Mouse (Mus musculus): ENCODE data around the gene Sec14l5. TPM values are rescaled to one million over a fixed set of nuclear protein-coding genes. Genes with fewer than 3 reads are reported as not detected.

Sec14l5 gene
- polyA plus RNA-seq (2015; fragmentation: Nextera tagmentation; extraction: Ambion mirVana) = 0.04 and 0.05 TPM in 2 replicates

DNA sequence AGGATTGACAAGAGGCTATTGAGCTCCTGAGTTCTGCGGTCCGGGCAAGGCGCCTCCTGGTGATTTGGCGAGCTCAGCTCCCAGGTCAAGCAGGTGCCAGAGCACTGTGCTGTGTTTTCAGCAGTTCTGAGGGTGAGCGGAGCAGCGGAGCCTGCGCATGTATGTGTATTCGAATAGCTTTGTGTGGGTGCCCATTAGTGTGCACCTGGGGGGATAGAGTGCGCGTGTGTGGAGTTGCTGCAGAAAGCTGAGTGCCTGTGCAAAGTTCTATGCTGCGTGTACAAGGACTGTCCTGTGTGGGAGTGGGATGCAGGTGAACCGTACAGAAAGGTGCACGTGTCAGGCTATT, at the start of gene Sec14l5:
Gene Sec14l5 (plus strand): TSS at position 73 of the 349 bp plus-strand sequence.
- no peak within 1 kb of the TSS for H3K27ac ChIP-seq (ENCODE audit: low read length)
- 19% methylated on average over 13 of the region's 13 CpGs for WGBS (ENCODE audit: insufficient replicate concordance)
- ATAC-seq (ENCODE audit: low read depth) = no peak
- H3K4me2 ChIP-seq (ENCODE audit: low read depth, low read length) = peak within 1 kb of the TSS; percentile 63
- H3K9me3 ChIP-seq (replicated peaks; ENCODE audit: control insufficient read depth, low read length) = no peaks in the 10 kb centered on the region
- H3K27me3 ChIP-seq (ENCODE audit: control insufficient read depth, insufficient read depth, low read depth, low read length) = peaks cover 18% of the 10 kb centered on the region
- H3K4me3 ChIP-seq (ENCODE audit: low read depth, low read length) = peak within 1 kb of the TSS; percentile 37
- H3K4me1 ChIP-seq (ENCODE audit: control insufficient read depth, low read depth, low read length) = peaks cover 4% of the 10 kb centered on the region
- no peak within 1 kb of the TSS for H3K9ac ChIP-seq (ENCODE audit: low read depth, low read length)
- H3K36me3 ChIP-seq (ENCODE audit: control insufficient read depth, insufficient read depth) = no peaks in the 10 kb centered on the region

DNA sequence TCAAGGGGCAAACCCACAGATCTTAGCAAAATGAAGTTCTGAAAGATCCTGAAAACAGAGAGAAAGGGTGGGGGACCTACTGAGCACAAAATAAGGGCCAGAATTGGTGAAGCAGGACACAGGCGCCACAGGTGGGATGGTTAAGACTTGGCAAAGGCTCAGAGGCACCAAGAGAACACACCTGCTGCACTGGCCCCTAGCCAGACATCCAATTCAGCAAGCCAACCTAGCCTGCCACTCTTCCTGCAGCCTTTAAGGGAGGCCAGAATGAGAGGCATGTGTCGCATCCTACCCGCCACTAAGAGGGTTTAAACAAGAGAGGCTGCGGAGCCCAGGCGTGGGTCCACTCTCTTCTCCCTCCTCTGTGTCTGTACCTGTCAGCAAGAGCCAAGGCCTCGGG, 45.9 kb upstream of the Sec14l5 start:
- no peak for ATAC-seq (ENCODE audit: low read depth)
- H3K4me2 ChIP-seq (ENCODE audit: low read depth, low read length) = no peak overlapping the region
- 65% methylated on average over 6 of the region's 6 CpGs for WGBS (ENCODE audit: insufficient replicate concordance)

DNA sequence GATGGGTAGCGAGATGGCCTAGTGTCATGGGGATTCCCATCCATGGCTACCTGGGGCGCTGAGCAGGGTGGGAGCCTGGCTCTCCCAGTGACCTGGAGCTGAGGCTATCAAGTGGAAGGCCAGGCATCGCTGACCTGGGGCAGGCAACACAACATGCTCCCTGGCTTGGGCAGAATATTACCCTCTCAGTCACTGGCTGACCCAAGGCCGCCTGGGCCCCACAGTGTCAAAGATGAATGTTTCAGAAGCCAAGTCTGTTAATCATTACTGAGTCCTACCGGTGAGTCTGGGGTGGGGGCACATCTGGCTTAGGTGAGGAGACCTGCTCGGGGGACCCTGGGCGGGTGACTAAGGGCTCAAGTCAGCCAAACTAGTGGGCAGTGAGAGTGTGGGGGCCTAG, 37.0 kb upstream of the Sec14l5 start:
- no peaks in the 10 kb centered on the region for H3K9me3 ChIP-seq (replicated peaks; ENCODE audit: control insufficient read depth, low read length)
- H3K4me1 ChIP-seq (ENCODE audit: control insufficient read depth, low read depth, low read length) = no peaks in the 10 kb centered on the region
- no peaks in the 10 kb centered on the region for H3K36me3 ChIP-seq (ENCODE audit: control insufficient read depth, insufficient read depth)
- no peak overlapping the region for H3K9ac ChIP-seq (ENCODE audit: low read depth, low read length)
- ATAC-seq (ENCODE audit: low read depth) = peak; percentile 90
- no peak overlapping the region for H3K27ac ChIP-seq (ENCODE audit: low read length)
- no peak overlapping the region for H3K4me3 ChIP-seq (ENCODE audit: low read depth, low read length)
- 62% methylated on average over 7 of the region's 7 CpGs for WGBS (ENCODE audit: insufficient replicate concordance)
- no peak overlapping the region for H3K4me2 ChIP-seq (ENCODE audit: low read depth, low read length)
- H3K27me3 ChIP-seq (ENCODE audit: control insufficient read depth, insufficient read depth, low read depth, low read length) = no peaks in the 10 kb centered on the region

More for the DNA sequence above, 45.9 kb upstream of the Sec14l5 start:
- H3K4me1 ChIP-seq (ENCODE audit: control insufficient read depth, low read depth, low read length) = no peaks in the 10 kb centered on the region
- no peaks in the 10 kb centered on the region for H3K27me3 ChIP-seq (ENCODE audit: control insufficient read depth, insufficient read depth, low read depth, low read length)
- no peak overlapping the region for H3K27ac ChIP-seq (ENCODE audit: low read length)
- no peak overlapping the region for H3K9ac ChIP-seq (ENCODE audit: low read depth, low read length)
- no peaks in the 10 kb centered on the region for H3K9me3 ChIP-seq (replicated peaks; ENCODE audit: control insufficient read depth, low read length)
- no peak overlapping the region for H3K4me3 ChIP-seq (ENCODE audit: low read depth, low read length)
- H3K36me3 ChIP-seq (ENCODE audit: control insufficient read depth, insufficient read depth) = no peaks in the 10 kb centered on the region

DNA sequence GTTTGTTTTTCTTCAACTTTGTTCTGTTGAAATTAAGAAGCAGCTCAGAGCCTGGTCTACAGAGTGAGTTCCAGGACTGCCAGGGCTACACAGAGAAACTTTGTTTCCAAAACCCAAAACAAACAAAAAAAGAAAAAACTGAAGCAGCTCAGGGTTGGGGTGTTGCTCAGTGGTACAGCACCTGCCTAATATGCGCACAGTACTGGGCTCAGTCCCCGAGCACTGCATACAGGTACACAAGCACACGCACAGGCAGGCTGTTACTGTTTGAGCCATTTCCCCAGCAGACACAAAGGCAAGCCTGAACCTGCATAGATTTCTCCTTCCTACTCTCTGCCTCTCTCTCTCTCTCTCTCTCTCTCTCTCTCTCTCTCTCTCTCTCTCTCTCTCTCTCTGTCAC, 35.9 kb upstream of the Sec14l5 start:
- Histone ChIP-seq H3K27me3 (ENCODE audit: control insufficient read depth, insufficient read depth, low read depth, low read length) (no peaks in the 10 kb centered on the region), H3K4me2 (ENCODE audit: low read depth, low read length) (no peak overlapping the region), H3K4me3 (ENCODE audit: low read depth, low read length) (no peak overlapping the region), H3K9me3 (replicated peaks; ENCODE audit: control insufficient read depth, low read length) (no peaks in the 10 kb centered on the region), H3K4me1 (ENCODE audit: control insufficient read depth, low read depth, low read length) (no peaks in the 10 kb centered on the region), H3K27ac (ENCODE audit: low read length) (no peak overlapping the region), H3K9ac (ENCODE audit: low read depth, low read length) (no peak overlapping the region), H3K36me3 (ENCODE audit: control insufficient read depth, insufficient read depth) (no peaks in the 10 kb centered on the region)
- 47% methylated on average over 3 of the region's 3 CpGs for WGBS (ENCODE audit: insufficient replicate concordance)
- ATAC-seq (ENCODE audit: low read depth) = peak; percentile 22; the same call in 1 of the 2 replicates

DNA sequence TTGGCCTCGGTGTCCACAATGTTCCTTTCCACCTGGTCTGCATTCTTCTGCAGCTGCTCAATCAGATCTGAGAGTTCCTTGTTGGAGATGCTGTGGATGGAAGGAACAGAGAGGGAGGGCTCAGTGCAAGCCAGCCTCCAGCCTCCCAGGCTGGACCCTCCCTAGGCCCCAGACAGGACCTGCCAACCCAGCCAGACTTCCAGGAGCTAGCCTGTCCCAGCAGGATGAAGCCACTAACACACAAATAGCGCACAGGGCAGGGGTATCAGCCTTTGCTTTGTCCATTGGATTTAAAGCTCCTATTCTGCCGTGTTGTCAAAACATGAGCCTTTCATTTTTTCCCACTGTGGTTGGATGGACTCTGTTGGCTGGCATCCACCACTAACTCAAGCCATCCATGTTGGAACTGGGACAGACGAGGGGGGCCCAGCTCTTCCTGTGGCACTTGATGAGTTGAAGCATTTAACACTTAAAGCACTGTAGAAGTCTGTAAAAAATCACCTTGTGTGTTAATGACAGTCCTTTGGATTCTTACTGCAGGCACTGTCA, 33.8 kb upstream of the Sec14l5 start:
- H3K4me2 ChIP-seq (ENCODE audit: low read depth, low read length) = no peak overlapping the region
- WGBS (ENCODE audit: insufficient replicate concordance) = 57% methylated on average over 4 of the region's 4 CpGs
- H3K36me3 ChIP-seq (ENCODE audit: control insufficient read depth, insufficient read depth) = no peaks in the 10 kb centered on the region
- H3K9me3 ChIP-seq (replicated peaks; ENCODE audit: control insufficient read depth, low read length) = no peaks in the 10 kb centered on the region
- no peak overlapping the region for H3K4me3 ChIP-seq (ENCODE audit: low read depth, low read length)
- H3K27me3 ChIP-seq (ENCODE audit: control insufficient read depth, insufficient read depth, low read depth, low read length) = no peaks in the 10 kb centered on the region
- no peaks in the 10 kb centered on the region for H3K4me1 ChIP-seq (ENCODE audit: control insufficient read depth, low read depth, low read length)
- no peak for ATAC-seq (ENCODE audit: low read depth)
- no peak overlapping the region for H3K9ac ChIP-seq (ENCODE audit: low read depth, low read length)
- no peak overlapping the region for H3K27ac ChIP-seq (ENCODE audit: low read length)

DNA sequence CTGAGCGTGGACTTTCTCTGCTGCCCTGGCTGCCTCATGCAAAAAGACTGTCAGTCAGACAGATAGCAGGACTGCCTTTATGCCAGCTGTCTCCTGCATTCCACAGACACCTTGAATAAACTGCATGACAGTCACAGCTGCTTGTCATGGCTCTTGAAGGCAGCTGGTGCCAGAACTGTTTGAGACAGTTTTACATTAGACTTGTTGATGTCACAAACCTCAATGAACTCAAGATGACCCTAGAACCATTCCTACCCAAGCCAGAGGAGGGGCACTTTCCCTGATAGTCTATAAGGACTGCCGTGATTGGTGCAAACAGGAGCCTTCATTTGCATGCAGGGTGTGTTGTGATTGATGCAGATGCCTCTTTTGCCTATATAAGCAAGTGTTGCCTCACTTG, 33.3 kb upstream of the Sec14l5 start:
- WGBS (ENCODE audit: insufficient replicate concordance) = 44% methylated on average over 2 of the region's 2 CpGs
- no peak overlapping the region for H3K9ac ChIP-seq (ENCODE audit: low read depth, low read length)
- no peaks in the 10 kb centered on the region for H3K36me3 ChIP-seq (ENCODE audit: control insufficient read depth, insufficient read depth)
- H3K4me3 ChIP-seq (ENCODE audit: low read depth, low read length) = no peak overlapping the region
- H3K4me1 ChIP-seq (ENCODE audit: control insufficient read depth, low read depth, low read length) = no peaks in the 10 kb centered on the region
- no peak overlapping the region for H3K4me2 ChIP-seq (ENCODE audit: low read depth, low read length)
- H3K27ac ChIP-seq (ENCODE audit: low read length) = no peak overlapping the region
- H3K9me3 ChIP-seq (replicated peaks; ENCODE audit: control insufficient read depth, low read length) = no peaks in the 10 kb centered on the region
- no peaks in the 10 kb centered on the region for H3K27me3 ChIP-seq (ENCODE audit: control insufficient read depth, insufficient read depth, low read depth, low read length)
- ATAC-seq (ENCODE audit: low read depth) = no peak

DNA sequence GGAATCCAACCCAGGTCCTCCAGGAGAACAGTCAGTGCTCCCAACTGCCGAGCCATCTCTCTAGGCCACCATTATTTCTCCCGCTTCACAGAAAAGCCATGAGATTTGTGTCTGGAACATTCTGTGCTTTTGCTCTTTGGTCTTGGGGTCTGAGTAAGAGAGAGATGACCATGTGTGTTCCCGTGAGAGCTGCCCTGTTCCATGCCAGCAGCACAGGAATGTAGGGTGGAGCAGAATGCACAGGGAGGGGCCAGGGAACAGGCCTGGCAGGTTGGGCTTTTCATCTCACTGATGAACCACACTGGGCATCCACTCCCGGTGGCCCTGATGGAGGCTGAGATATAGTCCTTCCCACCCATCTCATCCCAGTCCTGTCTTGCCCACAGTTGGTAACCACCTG, 27.5 kb upstream of the Sec14l5 start:
- no peak for ATAC-seq (ENCODE audit: low read depth)
- H3K36me3 ChIP-seq (ENCODE audit: control insufficient read depth, insufficient read depth) = no peaks in the 10 kb centered on the region
- H3K27me3 ChIP-seq (ENCODE audit: control insufficient read depth, insufficient read depth, low read depth, low read length) = no peaks in the 10 kb centered on the region
- H3K9me3 ChIP-seq (replicated peaks; ENCODE audit: control insufficient read depth, low read length) = no peaks in the 10 kb centered on the region
- H3K4me1 ChIP-seq (ENCODE audit: control insufficient read depth, low read depth, low read length) = no peaks in the 10 kb centered on the region
- H3K27ac ChIP-seq (ENCODE audit: low read length) = no peak overlapping the region
- 56% methylated on average over 4 of the region's 4 CpGs for WGBS (ENCODE audit: insufficient replicate concordance)
- H3K4me3 ChIP-seq (ENCODE audit: low read depth, low read length) = no peak overlapping the region
- no peak overlapping the region for H3K9ac ChIP-seq (ENCODE audit: low read depth, low read length)
- H3K4me2 ChIP-seq (ENCODE audit: low read depth, low read length) = no peak overlapping the region

DNA sequence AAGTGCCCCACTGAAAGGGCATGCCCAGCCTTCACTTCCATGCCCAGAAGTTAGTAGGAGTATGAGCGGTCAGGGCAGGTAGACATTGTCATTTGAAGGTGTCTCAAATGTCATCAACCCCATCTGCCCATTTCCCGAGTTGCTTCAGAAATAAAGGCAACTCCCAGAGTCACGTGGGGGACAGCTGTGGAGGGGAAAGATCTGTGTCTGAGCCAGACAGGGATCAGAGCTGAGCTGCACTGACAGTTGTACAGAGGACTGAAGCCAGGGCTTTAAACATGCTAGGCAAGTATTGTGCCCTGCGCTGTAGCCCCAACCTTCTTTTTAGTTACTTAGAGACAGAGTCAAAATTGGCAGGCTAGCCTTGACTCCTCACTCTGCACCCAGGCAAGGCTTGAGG, 27.1 kb upstream of the Sec14l5 start:
- H3K4me1 ChIP-seq (ENCODE audit: control insufficient read depth, low read depth, low read length) = no peaks in the 10 kb centered on the region
- no peak overlapping the region for H3K4me2 ChIP-seq (ENCODE audit: low read depth, low read length)
- no peak overlapping the region for H3K4me3 ChIP-seq (ENCODE audit: low read depth, low read length)
- no peaks in the 10 kb centered on the region for H3K36me3 ChIP-seq (ENCODE audit: control insufficient read depth, insufficient read depth)
- H3K9me3 ChIP-seq (replicated peaks; ENCODE audit: control insufficient read depth, low read length) = no peaks in the 10 kb centered on the region
- H3K27me3 ChIP-seq (ENCODE audit: control insufficient read depth, insufficient read depth, low read depth, low read length) = no peaks in the 10 kb centered on the region
- no peak for ATAC-seq (ENCODE audit: low read depth)
- WGBS (ENCODE audit: insufficient replicate concordance) = 60% methylated on average over 4 of the region's 4 CpGs
- H3K27ac ChIP-seq (ENCODE audit: low read length) = no peak overlapping the region
- H3K9ac ChIP-seq (ENCODE audit: low read depth, low read length) = no peak overlapping the region

DNA sequence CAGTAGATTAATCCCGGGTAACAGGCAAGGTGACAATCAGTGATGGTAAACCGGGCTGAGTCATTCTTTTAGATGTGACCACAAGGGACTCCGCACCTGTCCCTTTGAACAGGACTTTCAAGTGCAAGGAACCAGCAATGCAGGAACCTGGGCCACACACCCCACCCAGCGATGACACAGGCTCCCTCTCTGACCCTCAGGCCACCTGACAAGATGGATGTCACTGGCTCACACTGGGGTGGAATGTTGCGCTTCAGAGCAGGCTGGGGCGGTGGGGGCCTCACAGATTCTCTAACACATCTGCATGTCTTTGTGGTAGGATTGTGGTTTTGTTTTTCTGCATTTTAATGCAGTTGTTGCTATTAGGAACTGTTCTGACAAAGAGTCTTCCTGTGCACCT, 23.4 kb upstream of the Sec14l5 start:
- H3K27ac ChIP-seq (ENCODE audit: low read length) = no peak overlapping the region
- no peak overlapping the region for H3K9ac ChIP-seq (ENCODE audit: low read depth, low read length)
- ATAC-seq (ENCODE audit: low read depth) = no peak
- H3K4me1 ChIP-seq (ENCODE audit: control insufficient read depth, low read depth, low read length) = no peaks in the 10 kb centered on the region
- no peak overlapping the region for H3K4me2 ChIP-seq (ENCODE audit: low read depth, low read length)
- no peaks in the 10 kb centered on the region for H3K36me3 ChIP-seq (ENCODE audit: control insufficient read depth, insufficient read depth)
- 42% methylated on average over 6 of the region's 6 CpGs for WGBS (ENCODE audit: insufficient replicate concordance)
- no peaks in the 10 kb centered on the region for H3K9me3 ChIP-seq (replicated peaks; ENCODE audit: control insufficient read depth, low read length)
- H3K27me3 ChIP-seq (ENCODE audit: control insufficient read depth, insufficient read depth, low read depth, low read length) = no peaks in the 10 kb centered on the region
- H3K4me3 ChIP-seq (ENCODE audit: low read depth, low read length) = no peak overlapping the region
